Mouse (Mus musculus) cerebellum, adult 18-20 months (tissue): Measurements from ENCODE around the gene Prkar2a.

Experiments used
- DNase-seq, 2 experiments: peaks; one replicate each; pipeline ENCODE4 v3.0.0; 2021

Gene Prkar2a

DNA sequence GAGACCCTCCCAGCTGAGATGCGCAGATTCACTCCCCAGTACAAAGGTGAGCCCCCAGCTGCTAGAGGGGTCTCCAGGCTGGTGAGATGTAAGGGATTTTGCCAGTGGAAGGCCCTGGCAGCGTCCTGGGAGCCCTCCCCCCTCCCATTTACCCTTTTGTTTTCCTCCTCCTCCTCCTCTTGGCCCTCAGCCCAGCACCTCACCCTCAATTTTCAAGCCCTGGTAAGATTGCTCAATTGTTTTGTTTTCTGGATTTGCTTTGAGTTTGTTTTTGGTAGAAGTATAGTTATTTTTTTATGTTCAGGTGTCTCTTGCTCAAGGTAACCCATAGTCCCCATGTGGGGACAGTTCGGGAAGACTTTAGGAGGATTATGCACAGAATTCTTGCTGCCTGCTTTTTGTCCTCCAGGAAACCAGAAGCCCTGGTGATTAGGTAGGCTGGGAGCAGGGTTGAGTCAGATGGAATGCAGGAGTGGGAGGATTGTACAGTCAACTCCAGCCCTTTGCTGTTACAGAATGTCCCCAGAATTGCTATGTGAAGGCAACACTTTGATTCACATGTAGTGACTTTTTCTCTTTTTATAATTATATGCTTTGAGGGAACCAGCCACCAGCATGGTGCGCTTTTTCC, 107.4 kb downstream of the Prkar2a start:
- no peak for DNase-seq

GRCm38 (mm10) chr9:108797477-108797876, 108.4 kb downstream of the Prkar2a start:
- DNase-seq, result no peak

- no peak for DNase-seq
These were observed 109.5 kb downstream of the Prkar2a start for GRCm38 (mm10) chr9:108798508-108799075.

GRCm38 (mm10) chr9:108799564-108799963, 110.5 kb downstream of the Prkar2a start:
- DNase-seq, result peak in 1 of 2 experiments; percentile 40
